18 mouse cellular contexts compared by ENCODE assay signal in the genomic region with DNA sequence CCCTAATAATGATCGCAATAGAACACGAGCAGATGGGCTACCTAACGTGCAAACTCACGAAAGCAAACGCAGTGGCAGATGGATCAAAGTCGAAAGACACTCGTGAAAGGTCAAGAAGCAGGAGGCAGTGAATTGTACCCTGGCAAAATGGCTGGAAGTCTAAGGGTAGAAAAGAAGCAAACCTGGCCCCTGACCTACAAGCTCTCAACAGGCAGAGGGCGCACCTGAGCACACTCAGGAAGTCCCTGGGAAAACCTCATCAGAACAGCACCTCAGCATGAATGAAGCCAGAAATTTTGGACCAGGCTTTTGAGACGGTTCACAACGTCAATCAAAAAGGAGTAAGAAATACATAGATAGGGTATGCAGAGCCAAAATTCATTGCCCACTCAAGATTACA. TPM values are rescaled to one million over a fixed set of nuclear protein-coding genes. Genes with fewer than 3 reads are reported as not detected.
DNase-seq lines count a peak whose midpoint lies in the region; ATAC-seq and TF ChIP-seq lines count a peak whose summit lies in the region.
"Not testable (repeated sequence)": the region's sequence is repeated elsewhere in the genome, so short reads cannot be mapped to it uniquely, and the experiment has no call there.
"Had no signal": no experiment of that assay in that cellular context is flagged by ENCODE, and none has a peak within 500 bp of the region (broad histone marks: within the 10 kb centered on the region; RNA-seq: fewer than 3 reads in every experiment).

No protein-coding gene starts in this region.

- H3K27ac ChIP-seq in kidney, postnatal 0 days, result not testable (repeated sequence)

- H3K4me3 ChIP-seq in kidney, postnatal 0 days (replicated peaks; ENCODE audit: low read depth, low read length), result not testable (repeated sequence)

- not testable (repeated sequence) for H3K9me3 ChIP-seq in kidney, postnatal 0 days (replicated peaks; ENCODE audit: low read length)

- not testable (repeated sequence) for H3K4me2 ChIP-seq in kidney, postnatal 0 days (ENCODE audit: low read length)

- not testable (repeated sequence) for H3K27me3 ChIP-seq in kidney, postnatal 0 days (ENCODE audit: insufficient read depth, low read length)

- peak; percentile 11 for DNase-seq in cerebellum, adult 11 months
- peak; percentile 40 to 49 for DNase-seq in cerebellum, postnatal 14 days
- peak; percentile 5 to 13 for DNase-seq in heart, postnatal 10 days
- not testable (repeated sequence) for DNase-seq in kidney, postnatal 0 days (ENCODE audit: low spot score)
- DNase-seq in layer of hippocampus, postnatal 10 days (ENCODE audit: low spot score in 2 of 2), result peak; percentile 13 to 24
- peak; percentile 17 for DNase-seq in left cerebral cortex, postnatal 4 days
- peak; percentile 38 to 41 for DNase-seq in right cerebral cortex, adult 2 months (ENCODE audit: low spot score in 2 of 2)

- not testable (repeated sequence) for H3K9ac ChIP-seq in kidney, postnatal 0 days (ENCODE audit: low read depth, low read length)

- intact Hi-C loops in heart, postnatal 10 days (cut with DNase I); left cerebral cortex, postnatal 4 days (cut with DNase I): not testable (repeated sequence)

- not testable (repeated sequence) for ATAC-seq in kidney, postnatal 0 days (replicated peaks; ENCODE audit: low FRiP score, low read depth)

- H3K36me3 ChIP-seq in kidney, postnatal 0 days (ENCODE audit: insufficient read depth, low read length), result not testable (repeated sequence)

- TF ChIP-seq CTCF in kidney, postnatal 0 days (IDR thresholded peaks at IDR 0.05; ENCODE audit: low read depth), result peak; percentile 33

- 0% methylated on average over 3 of the region's 10 CpGs for WGBS in kidney, postnatal 0 days

- not testable (repeated sequence) for H3K4me1 ChIP-seq in kidney, postnatal 0 days (replicated peaks; ENCODE audit: insufficient read depth, low read length)

RNA-seq across cellular contexts. Expression of gene Gm3248, which starts 1.1 kb away (rescaled TPM):
- total RNA-seq in heart, postnatal 10 days (2021), result under 1 TPM; 0.57 to 0.81 TPM
- 0.20 and 0.25 TPM in 2 replicates for polyA plus RNA-seq in kidney, postnatal 0 days (2015; fragmentation: Nextera tagmentation; extraction: Ambion mirVana)
- total RNA-seq in layer of hippocampus, postnatal 10 days (2021), result 1 to 10 TPM; 1.2 to 1.6 TPM
- 1 to 10 TPM; 1.9 to 2.0 TPM for total RNA-seq in left cerebral cortex, postnatal 4 days (2021)
- polyA plus RNA-seq: macrophage had no signal

RNA-seq across cellular contexts. Expression of gene Gm3453, which starts 18.5 kb away (rescaled TPM):
- not detected for total RNA-seq in heart, postnatal 10 days (2021)
- not detected in 2 replicates for polyA plus RNA-seq in kidney, postnatal 0 days (2015; fragmentation: Nextera tagmentation; extraction: Ambion mirVana)
- total RNA-seq in layer of hippocampus, postnatal 10 days (2021), result under 1 TPM in 1 of 2 experiments, not detected in 1; 0.39 TPM
- total RNA-seq in left cerebral cortex, postnatal 4 days (2021), result under 1 TPM; 0.66 to 0.80 TPM
- total RNA-seq: adrenal gland, postnatal 36 days; gastrocnemius, postnatal 10 days; heart, adult 18-20 months had no signal
- polyA plus RNA-seq: embryonic facial prominence, embryonic 13.5 days; forebrain, embryonic 16.5 days; heart, embryonic 15.5 days; hindbrain, embryonic 11.5 days; inflammation-experienced regulatory T-cells, adult 6 months; macrophage; midbrain, embryonic 11.5 days; neural tube, embryonic 14.5 days had no signal
